ENCODE assay signal across 19 mouse cellular contexts in the genomic region with DNA sequence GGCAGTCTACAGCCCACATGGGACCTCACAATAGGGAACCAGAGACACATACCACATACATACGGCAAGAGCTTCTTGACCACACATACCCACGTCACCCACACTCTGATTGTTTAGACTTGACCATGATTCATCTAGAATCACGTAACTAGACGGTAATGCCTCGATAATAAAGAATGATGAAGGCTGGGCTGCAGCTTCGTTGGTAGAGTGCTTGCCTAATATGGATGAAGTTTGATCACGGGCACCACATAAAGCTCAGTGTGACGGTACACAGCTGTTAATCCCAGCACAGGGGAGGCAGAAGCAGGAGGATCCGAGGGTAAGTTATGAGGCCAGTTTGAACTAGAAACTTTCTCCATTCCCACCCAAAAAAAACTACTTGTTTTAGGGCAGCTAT. TPM values are rescaled to one million over a fixed set of nuclear protein-coding genes. Genes with fewer than 3 reads are reported as not detected.
"Had no signal": no experiment of that assay in that cellular context is flagged by ENCODE, and none has a peak within 500 bp of the region (broad histone marks: within the 10 kb centered on the region; RNA-seq: fewer than 3 reads in every experiment).

No protein-coding gene starts in this region.

- DNase-seq: liver, postnatal 0 days; lung, adult 2 months; lung, postnatal 14 days; lung, postnatal 36 days; midbrain, embryonic 14.5 days; right cerebral cortex, postnatal 14 days; thymus, adult 2 months; thymus, postnatal 25 days; thymus, postnatal 4 days had no signal

- ATAC-seq: liver, postnatal 0 days; lung, postnatal 0 days; midbrain, embryonic 16.5 days had no signal

- H3K4me3 ChIP-seq: lung, embryonic 15.5 days; midbrain, embryonic 10.5 days; midbrain, embryonic 12.5 days; neural tube, embryonic 12.5 days; stomach, embryonic 15.5 days had no signal

- H3K9me3 ChIP-seq: lung, embryonic 15.5 days; midbrain, embryonic 10.5 days; midbrain, embryonic 12.5 days; neural tube, embryonic 12.5 days; stomach, embryonic 15.5 days had no signal

- H3K36me3 ChIP-seq: lung, embryonic 15.5 days; midbrain, embryonic 12.5 days; neural tube, embryonic 12.5 days; stomach, embryonic 15.5 days had no signal

- H3K9ac ChIP-seq: liver, postnatal 0 days; lung, embryonic 15.5 days; midbrain, embryonic 12.5 days; neural tube, embryonic 12.5 days; stomach, embryonic 15.5 days had no signal

- H3K27me3 ChIP-seq: lung, embryonic 15.5 days; midbrain, embryonic 12.5 days; neural tube, embryonic 12.5 days; stomach, embryonic 15.5 days had no signal

- H3K4me1 ChIP-seq: lung, embryonic 15.5 days; midbrain, embryonic 10.5 days; midbrain, embryonic 12.5 days; neural tube, embryonic 12.5 days; stomach, embryonic 15.5 days had no signal

- H3K4me2 ChIP-seq: lung, embryonic 15.5 days; midbrain, embryonic 12.5 days; neural tube, embryonic 12.5 days; stomach, embryonic 15.5 days had no signal

- H3K27ac ChIP-seq: lung, embryonic 15.5 days; macrophage; midbrain, embryonic 10.5 days; midbrain, embryonic 12.5 days; neural tube, embryonic 12.5 days; stomach, embryonic 15.5 days; stomach, postnatal 0 days had no signal

RNA-seq across cellular contexts. Expression of a gene that starts 31.2 kb away (rescaled TPM):
- polyA plus RNA-seq: macrophage had no signal

RNA-seq across cellular contexts. Expression of a gene that starts 31.3 kb away (rescaled TPM):
- polyA plus RNA-seq: liver, postnatal 0 days; macrophage; spleen, adult 2 months had no signal
